Mouse (Mus musculus) MEL (cell line): ENCODE measurements at regions not wholly inside any gene's neighbourhood (a gene's known extent, or its start where the extent isn't known, plus 50 kb on each side); places are given as distances from the start of the nearest gene placed in this dataset.

Experiments used
- DNase-seq: peaks from one replicate; pipeline ENCODE4 v3.0.0; 2011; ENCODE audit warnings: low read depth, low spot score
- H3K27ac ChIP-seq: 2 replicates; pipeline ENCODE4 v1.5.1; 2012; ENCODE audit warnings: low read depth, mild to moderate bottlenecking, control low read depth, low read length, moderate library complexity; ENCODE audit not compliant: control insufficient read depth
- H3K27me3 ChIP-seq, 2 experiments: fragments of 150-350 bp in 1 of 2; sonication (generic) in 1 of 2; 2 replicates each; pipeline ENCODE4 v1.6.1; 2012; ENCODE audit warnings: low read length in 2 of 2, mild to moderate bottlenecking in 2 of 2, improper control_type of control experiment in 1 of 2, moderate library complexity in 1 of 2; ENCODE audit not compliant: insufficient read depth in 2 of 2, control insufficient read depth in 1 of 2
- H3K36me3 ChIP-seq, 2 experiments: 2 replicates each; pipeline ENCODE4 v1.6.1; 2012 to 2014; ENCODE audit warnings: low read length in 2 of 2, improper control_type of control experiment in 1 of 2, inconsistent platforms in 1 of 2, mild to moderate bottlenecking in 1 of 2; ENCODE audit not compliant: insufficient read depth in 2 of 2, control insufficient read depth in 1 of 2
- H3K4me1 ChIP-seq, 2 experiments: fragments of 150-350 bp in 1 of 2; sonication (generic) in 1 of 2; 2 replicates each; pipeline ENCODE4 v1.6.1; 2012; ENCODE audit warnings: low read length in 2 of 2, improper control_type of control experiment in 1 of 2, mild to moderate bottlenecking in 1 of 2; ENCODE audit not compliant: insufficient read depth in 2 of 2, control insufficient read depth in 1 of 2
- H3K4me3 ChIP-seq, 2 experiments: fragments of 150-350 bp in 1 of 2; sonication (generic) in 1 of 2; 2 replicates each; pipeline ENCODE4 v1.5.1; 2012; ENCODE audit warnings: low read depth in 2 of 2, low read length in 2 of 2, mild to moderate bottlenecking in 2 of 2, moderate library complexity in 2 of 2, control low read depth in 1 of 2, improper control_type of control experiment in 1 of 2; ENCODE audit not compliant: control insufficient read depth in 1 of 2, insufficient read depth in 1 of 2
- H3K79me2 ChIP-seq: 2 replicates; pipeline ENCODE4 v1.6.1; 2012; ENCODE audit warnings: mild to moderate bottlenecking, low read length, moderate library complexity; ENCODE audit not compliant: control insufficient read depth, poor library complexity, insufficient read depth
- H3K9ac ChIP-seq: 2 replicates; pipeline ENCODE4 v1.6.1; 2012; ENCODE audit warnings: low read depth, mild to moderate bottlenecking, control low read depth, low read length, moderate library complexity; ENCODE audit not compliant: control insufficient read depth, poor library complexity, severe bottlenecking
- H3K9me3 ChIP-seq: fragments of 150-350 bp; sonication (generic); replicated peaks from 2 replicates; pipeline ENCODE4 v1.6.1; 2012; ENCODE audit warnings: mild to moderate bottlenecking, low read length, improper control_type of control experiment, moderate library complexity; ENCODE audit not compliant: insufficient read depth
- BHLHE40 ChIP-seq: IDR thresholded peaks from 2 replicates; pipeline ENCODE4 v1.6.1; 2012; ENCODE audit warnings: low read depth, mild to moderate bottlenecking, inconsistent platforms, low read length, improper control_type of control experiment, borderline replicate concordance
- ETS1 ChIP-seq: IDR thresholded peaks from 2 replicates; pipeline ENCODE4 v1.6.1; 2012; ENCODE audit warnings: low read depth, mild to moderate bottlenecking, inconsistent platforms, low read length, improper control_type of control experiment, moderate library complexity
- HCFC1 ChIP-seq: IDR thresholded peaks from 2 replicates; pipeline ENCODE4 v1.6.1; 2012; ENCODE audit warnings: low read depth, mild to moderate bottlenecking, inconsistent platforms, low read length, improper control_type of control experiment, moderate library complexity
- JUND ChIP-seq: IDR thresholded peaks from 2 replicates; pipeline ENCODE4 v1.6.1; 2011; ENCODE audit warnings: low read depth, mild to moderate bottlenecking, improper control_type of control experiment, low read length
- KAT2A ChIP-seq: conservative IDR thresholded peaks from 2 replicates; pipeline ENCODE4 v1.6.1; 2012; ENCODE audit warnings: low read depth, low read length, improper control_type of control experiment, inconsistent platforms
- MEF2A ChIP-seq: IDR thresholded peaks from 2 replicates; pipeline ENCODE4 v1.6.1; 2014; ENCODE audit warnings: low read depth, mild to moderate bottlenecking, inconsistent platforms, low read length, improper control_type of control experiment; ENCODE audit not compliant: poor library complexity, insufficient replicate concordance, severe bottlenecking; ENCODE audit errors: extremely low read depth
- POLR2AphosphoS2 ChIP-seq: IDR thresholded peaks from 2 replicates; pipeline ENCODE4 v1.6.1; 2011; ENCODE audit warnings: low read length, improper control_type of control experiment
- SMC3 ChIP-seq: IDR thresholded peaks from 2 replicates; pipeline ENCODE4 v1.6.1; 2011; ENCODE audit warnings: low read depth, low read length, improper control_type of control experiment

DNA sequence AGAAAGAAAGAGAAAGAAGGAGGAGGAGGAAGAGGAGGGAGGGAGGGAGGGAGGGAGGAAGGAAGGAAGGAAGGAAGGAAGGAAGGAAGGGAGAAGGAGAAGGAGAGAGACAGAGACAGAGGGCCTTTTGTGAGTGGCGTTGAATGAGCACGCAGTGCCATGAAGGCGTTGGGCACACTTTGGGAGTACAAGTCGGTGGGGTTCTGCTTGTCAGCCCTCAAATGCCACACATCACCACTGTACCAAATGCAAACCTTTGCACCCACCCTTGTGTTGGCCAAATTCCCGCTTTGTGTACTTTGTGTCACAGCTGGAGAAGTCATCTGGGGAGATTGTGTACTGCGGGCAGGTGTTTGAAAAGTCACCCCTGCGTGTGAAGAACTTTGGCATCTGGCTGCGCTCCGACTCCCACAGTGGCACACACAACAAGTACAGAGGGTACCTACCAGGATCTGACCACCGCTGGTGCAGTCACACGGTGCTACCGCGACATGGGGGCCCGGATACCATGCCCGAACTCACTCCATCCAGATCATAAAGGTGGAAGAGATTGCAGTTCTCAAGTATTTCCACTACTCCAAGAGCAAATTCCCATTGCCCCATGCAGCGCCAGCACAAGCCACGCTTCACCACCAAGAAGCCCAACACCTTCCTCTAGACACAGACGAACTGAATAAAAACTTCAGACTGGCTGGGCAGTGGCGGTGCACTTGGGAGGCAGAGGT is 49.8 kb upstream of the Cpsf6 start:
- no peak for DNase-seq
- TF ChIP-seq SMC3 (no peak), ETS1 (no peak), MEF2A (no peak), KAT2A (no peak), JUND (no peak), BHLHE40 (no peak), POLR2AphosphoS2 (no peak), HCFC1 (no peak)
- H3K4me3 ChIP-seq = no peak overlapping the region

More for the DNA sequence above, 49.8 kb upstream of the Cpsf6 start:
- H3K36me3 ChIP-seq = peaks cover 0 to 5% of the 10 kb centered on the region in 2 experiments; a peak in 2 of 4 replicates
- H3K9me3 ChIP-seq = no peaks in the 10 kb centered on the region
- no peaks in the 10 kb centered on the region for H3K79me2 ChIP-seq
- no peak overlapping the region for H3K9ac ChIP-seq
- peaks cover 0 to 7% of the 10 kb centered on the region in 2 experiments; a peak in 2 of 4 replicates for H3K4me1 ChIP-seq
- no peak overlapping the region for H3K27ac ChIP-seq
- H3K27me3 ChIP-seq = no peaks in the 10 kb centered on the region
